Mouse (Mus musculus): ENCODE measurements around the gene Pcdh9. TPM values are rescaled to one million over a fixed set of nuclear protein-coding genes. Genes with fewer than 3 reads are reported as not detected.

Gene Pcdh9
- polyA plus RNA-seq, 2 experiments, result 6.4 to 44.0 TPM

GRCm38 (mm10) chr14:93142076-93142475, 748.4 kb downstream of the Pcdh9 start:
- ATAC-seq (ENCODE audit: low FRiP score, low read depth), result no peak
- Histone ChIP-seq H3K4me1 (ENCODE audit: control insufficient read depth, insufficient read depth, low read length) (no peaks in the 10 kb centered on the region), H3K9ac (ENCODE audit: low read depth, low read length, severe bottlenecking) (no peak overlapping the region), H3K27ac (replicated peaks; ENCODE audit: low read depth, low read length) (no peak overlapping the region), H3K4me3 (replicated peaks; ENCODE audit: low read length) (no peak overlapping the region), H3K36me3 (ENCODE audit: control insufficient read depth, insufficient read depth, low read length) (no peaks in the 10 kb centered on the region), H3K27me3 (ENCODE audit: control insufficient read depth, insufficient read depth, low read length) (no peaks in the 10 kb centered on the region), H3K4me2 (replicated peaks; ENCODE audit: low read depth, low read length, severe bottlenecking) (no peak overlapping the region), H3K9me3 (ENCODE audit: control insufficient read depth, low read length) (no peaks in the 10 kb centered on the region)
- DNase-seq (ENCODE audit: low spot score), result no peak
- WGBS, result 71% methylated on average over 4 of the region's 4 CpGs
- TF ChIP-seq POLR2A (IDR thresholded peaks at IDR 0.05; ENCODE audit: borderline replicate concordance, extremely low read depth, insufficient read depth, insufficient read length), result no peak

- Histone ChIP-seq H3K9ac (ENCODE audit: low read depth, low read length, severe bottlenecking) (no peak overlapping the region), H3K4me1 (ENCODE audit: control insufficient read depth, insufficient read depth, low read length) (no peaks in the 10 kb centered on the region), H3K4me2 (replicated peaks; ENCODE audit: low read depth, low read length, severe bottlenecking) (no peak overlapping the region), H3K27me3 (ENCODE audit: control insufficient read depth, insufficient read depth, low read length) (no peaks in the 10 kb centered on the region), H3K27ac (replicated peaks; ENCODE audit: low read depth, low read length) (no peak overlapping the region), H3K9me3 (ENCODE audit: control insufficient read depth, low read length) (no peaks in the 10 kb centered on the region), H3K36me3 (ENCODE audit: control insufficient read depth, insufficient read depth, low read length) (no peaks in the 10 kb centered on the region), H3K4me3 (replicated peaks; ENCODE audit: low read length) (no peak overlapping the region)
- no peak for TF ChIP-seq POLR2A (IDR thresholded peaks at IDR 0.05; ENCODE audit: borderline replicate concordance, extremely low read depth, insufficient read depth, insufficient read length)
- no peak for DNase-seq (ENCODE audit: low spot score)
- 88% methylated on average over 3 of the region's 3 CpGs for WGBS
- no peak for ATAC-seq (ENCODE audit: low FRiP score, low read depth)
Measured at GRCm38 (mm10) chr14:93126993-93127392, 763.5 kb downstream of the Pcdh9 start.

GRCm38 (mm10) chr14:93102755-93103154, 787.7 kb downstream of the Pcdh9 start:
- H3K9ac ChIP-seq (ENCODE audit: low read depth, low read length, severe bottlenecking), result no peak overlapping the region
- H3K4me2 ChIP-seq (replicated peaks; ENCODE audit: low read depth, low read length, severe bottlenecking), result no peak overlapping the region
- TF ChIP-seq POLR2A (IDR thresholded peaks at IDR 0.05; ENCODE audit: borderline replicate concordance, extremely low read depth, insufficient read depth, insufficient read length), result no peak
- H3K27ac ChIP-seq (replicated peaks; ENCODE audit: low read depth, low read length), result no peak overlapping the region
- no peak for DNase-seq (ENCODE audit: low spot score)
- H3K27me3 ChIP-seq (ENCODE audit: control insufficient read depth, insufficient read depth, low read length), result no peaks in the 10 kb centered on the region
- no peaks in the 10 kb centered on the region for H3K36me3 ChIP-seq (ENCODE audit: control insufficient read depth, insufficient read depth, low read length)
- H3K9me3 ChIP-seq (ENCODE audit: control insufficient read depth, low read length), result no peaks in the 10 kb centered on the region
- no peaks in the 10 kb centered on the region for H3K4me1 ChIP-seq (ENCODE audit: control insufficient read depth, insufficient read depth, low read length)
- no peak overlapping the region for H3K4me3 ChIP-seq (replicated peaks; ENCODE audit: low read length)
- no peak for ATAC-seq (ENCODE audit: low FRiP score, low read depth)
- 66% methylated on average over 2 of the region's 2 CpGs for WGBS

DNA sequence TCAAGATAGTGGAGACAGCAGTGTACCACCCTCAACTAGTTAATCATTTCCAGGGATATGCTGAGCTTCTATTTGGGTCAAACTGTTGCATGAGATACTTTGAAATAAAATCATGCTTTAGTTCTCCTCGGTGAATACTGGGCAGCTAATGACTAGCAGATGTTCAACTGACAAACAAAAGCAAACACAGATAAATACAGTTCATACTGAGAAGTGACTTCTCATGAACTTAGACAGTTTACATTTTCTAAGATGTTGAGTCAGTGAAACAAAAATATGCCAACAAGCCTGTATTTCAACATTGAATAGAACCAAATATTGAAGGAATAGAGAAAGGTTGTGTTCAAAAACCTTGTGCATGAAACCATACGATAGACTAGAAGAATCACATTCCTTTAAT, 795.4 kb downstream of the Pcdh9 start:
- ATAC-seq (ENCODE audit: low FRiP score, low read depth), result no peak
- no peak overlapping the region for H3K9ac ChIP-seq (ENCODE audit: low read depth, low read length, severe bottlenecking)
- WGBS, result 41% methylated on average over 2 of the region's 2 CpGs
- no peak overlapping the region for H3K4me2 ChIP-seq (replicated peaks; ENCODE audit: low read depth, low read length, severe bottlenecking)
- H3K4me3 ChIP-seq (replicated peaks; ENCODE audit: low read length), result no peak overlapping the region
- H3K4me1 ChIP-seq (ENCODE audit: control insufficient read depth, insufficient read depth, low read length), result no peaks in the 10 kb centered on the region
- H3K27me3 ChIP-seq (ENCODE audit: control insufficient read depth, insufficient read depth, low read length), result no peaks in the 10 kb centered on the region
- no peak for DNase-seq (ENCODE audit: low spot score)
- no peak for TF ChIP-seq POLR2A (IDR thresholded peaks at IDR 0.05; ENCODE audit: borderline replicate concordance, extremely low read depth, insufficient read depth, insufficient read length)
- H3K27ac ChIP-seq (replicated peaks; ENCODE audit: low read depth, low read length), result no peak overlapping the region
- H3K36me3 ChIP-seq (ENCODE audit: control insufficient read depth, insufficient read depth, low read length), result no peaks in the 10 kb centered on the region
- no peaks in the 10 kb centered on the region for H3K9me3 ChIP-seq (ENCODE audit: control insufficient read depth, low read length)

GRCm38 (mm10) chr14:93092806-93093205, 797.7 kb downstream of the Pcdh9 start:
- no peak overlapping the region for H3K4me3 ChIP-seq (replicated peaks; ENCODE audit: low read length)
- no peaks in the 10 kb centered on the region for H3K9me3 ChIP-seq (ENCODE audit: control insufficient read depth, low read length)
- H3K27ac ChIP-seq (replicated peaks; ENCODE audit: low read depth, low read length), result no peak overlapping the region
- no peak overlapping the region for H3K4me2 ChIP-seq (replicated peaks; ENCODE audit: low read depth, low read length, severe bottlenecking)
- no peak overlapping the region for H3K9ac ChIP-seq (ENCODE audit: low read depth, low read length, severe bottlenecking)
- no peak for DNase-seq (ENCODE audit: low spot score)
- no peak for ATAC-seq (ENCODE audit: low FRiP score, low read depth)
- no peaks in the 10 kb centered on the region for H3K4me1 ChIP-seq (ENCODE audit: control insufficient read depth, insufficient read depth, low read length)
- H3K36me3 ChIP-seq (ENCODE audit: control insufficient read depth, insufficient read depth, low read length), result no peaks in the 10 kb centered on the region
- TF ChIP-seq POLR2A (IDR thresholded peaks at IDR 0.05; ENCODE audit: borderline replicate concordance, extremely low read depth, insufficient read depth, insufficient read length), result no peak
- H3K27me3 ChIP-seq (ENCODE audit: control insufficient read depth, insufficient read depth, low read length), result no peaks in the 10 kb centered on the region
- WGBS, result 68% methylated on average over 4 of the region's 4 CpGs

- 76% methylated on average over 2 of the region's 2 CpGs for WGBS
- TF ChIP-seq POLR2A (IDR thresholded peaks at IDR 0.05; ENCODE audit: borderline replicate concordance, extremely low read depth, insufficient read depth, insufficient read length), result no peak
- Histone ChIP-seq H3K4me3 (replicated peaks; ENCODE audit: low read length) (no peak overlapping the region), H3K9ac (ENCODE audit: low read depth, low read length, severe bottlenecking) (no peak overlapping the region), H3K4me2 (replicated peaks; ENCODE audit: low read depth, low read length, severe bottlenecking) (no peak overlapping the region), H3K9me3 (ENCODE audit: control insufficient read depth, low read length) (no peaks in the 10 kb centered on the region), H3K4me1 (ENCODE audit: control insufficient read depth, insufficient read depth, low read length) (peaks cover 9% of the 10 kb centered on the region; the same call in 1 of the 2 replicates), H3K27me3 (ENCODE audit: control insufficient read depth, insufficient read depth, low read length) (no peaks in the 10 kb centered on the region), H3K36me3 (ENCODE audit: control insufficient read depth, insufficient read depth, low read length) (no peaks in the 10 kb centered on the region), H3K27ac (replicated peaks; ENCODE audit: low read depth, low read length) (no peak overlapping the region)
- DNase-seq (ENCODE audit: low spot score) (no peak), ATAC-seq (ENCODE audit: low FRiP score, low read depth) (no peak)
Measured at GRCm38 (mm10) chr14:93085646-93086045, 804.8 kb downstream of the Pcdh9 start.

Measured in limb, embryonic 14.5 days (tissue).